Mouse (Mus musculus) CH12.LX (cell line): ENCODE data around the gene Tln2.

Experiments
- POLR2A ChIP-seq: IDR thresholded peaks from 2 replicates; pipeline ENCODE4 v1.6.1; 2011; ENCODE audit warnings: low read depth, mild to moderate bottlenecking, improper control_type of control experiment, low read length
- POLR2AphosphoS2 ChIP-seq: IDR thresholded peaks from 2 replicates; pipeline ENCODE4 v1.6.1; 2011; ENCODE audit warnings: low read depth, low read length, improper control_type of control experiment
- SIN3A ChIP-seq: IDR thresholded peaks from 2 replicates; pipeline ENCODE4 v1.6.1; 2012; ENCODE audit warnings: low read length, improper control_type of control experiment, inconsistent platforms

- TF ChIP-seq SIN3A, result no peak
- TF ChIP-seq POLR2A, result no peak
- TF ChIP-seq POLR2AphosphoS2, result no peak
Measured at GRCm38 (mm10) chr9:67607786-67608366, 48.4 kb upstream of the Tln2 start.
